Mouse (Mus musculus) MEL (cell line): ENCODE measurements at regions not wholly inside any gene's neighbourhood (a gene's known extent, or its start where the extent isn't known, plus 50 kb on each side); places are given as distances from the start of the nearest gene placed in this dataset.

Experiments
- EP300 ChIP-seq, 2 experiments: IDR thresholded peaks; 2 replicates each; pipeline ENCODE4 v1.6.1; 2011; ENCODE audit warnings: improper control_type of control experiment in 2 of 2, low read length in 2 of 2, low read depth in 1 of 2, mild to moderate bottlenecking in 1 of 2
- SIN3A ChIP-seq: IDR thresholded peaks from 2 replicates; pipeline ENCODE4 v1.6.1; 2012; ENCODE audit warnings: low read length, improper control_type of control experiment, inconsistent platforms
- ZNF384 ChIP-seq: IDR thresholded peaks from 2 replicates; pipeline ENCODE4 v1.6.1; 2012; ENCODE audit warnings: low read depth, mild to moderate bottlenecking, inconsistent platforms, low read length, improper control_type of control experiment

- TF ChIP-seq ZNF384 (no peak), SIN3A (no peak), EP300 (IDR thresholded peaks at IDR 0.05; ENCODE audit: low read depth in 1 of 2, low read length in 2 of 2) (no peak)
These were observed 53.3 kb downstream of the Fos start for GRCm38 (mm10) chr12:85527011-85527410.
